Mouse (Mus musculus) cerebellum, adult 11-12 months (tissue): Measurements from ENCODE around the gene Stn1.
A peak's percentile ranks its signal among the peaks of the same experiment; 100 is the strongest.

ENCODE experiments used
- DNase-seq: peaks from one replicate; pipeline ENCODE4 v3.0.0; 2022

Stn1 gene

DNA sequence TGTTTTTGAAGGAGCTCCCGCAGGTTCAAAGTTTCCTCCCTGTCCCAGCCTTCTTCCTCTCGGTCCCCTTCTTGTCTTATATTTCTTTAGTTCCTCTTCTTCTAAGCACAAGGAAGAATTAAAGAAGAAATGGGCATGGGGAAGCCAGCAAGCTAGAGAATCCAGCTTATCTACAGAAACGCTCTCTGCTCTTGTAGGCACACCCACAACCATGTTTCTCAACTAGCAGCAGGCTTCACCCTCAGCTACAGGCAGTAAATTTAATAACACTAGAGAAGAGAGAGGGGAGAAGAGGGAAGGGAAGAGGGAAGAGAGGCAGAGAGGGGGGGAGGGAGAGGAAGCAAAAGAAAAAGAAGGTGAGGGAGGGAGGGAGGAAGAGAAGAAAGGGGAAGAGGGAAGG is 29.1 kb downstream of the Stn1 start:
- no peak for DNase-seq

DNA sequence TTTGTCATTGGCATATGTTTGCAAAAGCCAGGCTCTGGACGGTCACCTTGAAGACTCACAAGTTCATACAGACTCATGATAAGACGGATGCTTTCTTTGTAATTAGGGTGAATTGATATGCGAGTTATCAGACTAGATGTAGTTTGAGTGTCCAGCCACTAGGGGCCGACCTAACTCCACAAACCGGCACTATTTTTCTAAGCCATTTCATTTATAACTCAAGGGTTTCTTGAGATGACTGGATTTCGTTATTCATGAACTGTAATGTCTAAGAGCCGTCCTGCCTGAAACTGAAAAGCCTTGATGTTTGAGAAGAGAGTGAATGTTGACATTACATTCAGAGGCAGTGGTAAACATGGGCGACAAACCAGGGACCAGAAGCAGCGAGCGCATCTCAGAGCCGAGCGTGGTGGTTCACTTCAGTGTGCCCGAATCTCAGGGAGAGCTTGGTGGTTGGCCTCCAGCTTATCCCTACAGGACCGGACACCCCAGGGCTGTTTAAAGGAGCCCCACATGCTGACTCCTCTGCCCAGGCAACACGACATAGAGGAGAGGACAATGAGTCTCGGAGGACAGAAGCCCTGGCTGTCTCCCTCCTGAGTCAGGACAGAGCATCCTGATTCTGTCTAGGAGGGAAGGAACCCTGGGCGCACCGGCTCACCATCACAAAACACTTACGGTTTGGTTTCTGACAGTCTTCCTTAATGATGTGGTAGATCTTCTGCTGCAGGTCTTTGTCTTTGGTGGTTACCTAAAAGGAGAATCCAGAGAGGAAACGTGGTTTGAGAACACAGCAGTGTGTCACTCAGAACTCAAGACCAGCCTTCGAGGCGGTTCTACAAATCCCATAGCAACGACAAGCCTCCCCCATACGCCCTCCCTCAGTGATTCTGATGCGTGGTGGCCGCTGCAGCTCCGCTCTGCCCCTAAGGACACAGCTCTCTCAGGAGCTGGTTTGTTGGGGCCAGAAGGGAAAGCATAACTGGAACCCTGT is 29.9 kb downstream of the Stn1 start:
- DNase-seq = peak; percentile 22

GRCm38 (mm10) chr19:47503625-47504024 is 33.7 kb downstream of the Stn1 start:
- no peak for DNase-seq

DNA sequence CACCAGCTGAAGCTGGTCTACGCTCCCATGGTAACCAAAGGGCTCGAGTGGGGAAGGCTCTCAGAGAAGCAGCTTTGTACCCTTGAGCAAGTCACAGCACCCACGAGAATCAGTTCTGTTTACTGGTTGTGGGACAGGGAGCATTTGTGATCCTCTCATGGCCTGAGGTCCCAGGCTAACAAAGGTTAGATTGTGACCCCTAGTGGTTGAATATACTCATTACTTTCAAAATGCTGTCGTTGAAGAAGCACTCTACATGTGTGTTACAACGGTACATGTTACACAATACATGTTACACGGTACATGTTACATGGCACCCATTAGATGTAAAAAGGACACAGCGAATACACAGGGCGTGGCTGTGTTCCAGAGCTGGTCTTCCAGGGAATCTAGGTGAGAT is 34.7 kb downstream of the Stn1 start:
- DNase-seq = no peak

DNA sequence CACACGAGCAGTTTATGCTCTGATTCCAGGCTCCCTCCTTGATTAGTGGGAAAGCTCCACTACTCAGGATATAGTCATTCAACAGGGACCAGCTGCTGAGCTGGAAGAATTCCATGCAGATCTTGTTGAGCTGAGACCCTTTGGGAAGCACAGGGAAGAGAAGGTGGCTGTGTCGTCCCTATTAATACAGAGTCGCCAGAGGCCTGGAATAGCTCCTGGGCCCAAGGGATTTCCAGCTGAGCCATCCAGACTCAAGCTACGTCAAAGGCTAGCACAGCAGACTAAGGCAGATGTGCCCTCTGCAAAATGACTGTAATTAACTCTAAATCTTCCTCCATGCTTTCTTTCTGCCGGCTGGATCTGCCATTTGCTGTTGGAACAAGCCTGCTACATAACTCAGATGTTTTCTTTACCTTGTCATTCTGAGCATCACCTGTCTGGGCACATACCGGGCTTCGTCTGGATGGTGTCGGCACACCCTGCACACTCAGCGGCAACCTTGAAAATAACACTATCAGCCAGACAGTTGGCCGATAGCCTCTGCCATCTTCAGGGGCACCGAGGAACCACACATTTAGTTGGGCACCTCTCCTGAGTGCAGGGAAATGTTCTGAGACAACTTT is 36.8 kb downstream of the Stn1 start:
- no peak for DNase-seq

GRCm38 (mm10) chr19:47499841-47500240 is 37.5 kb downstream of the Stn1 start:
- no peak for DNase-seq

DNA sequence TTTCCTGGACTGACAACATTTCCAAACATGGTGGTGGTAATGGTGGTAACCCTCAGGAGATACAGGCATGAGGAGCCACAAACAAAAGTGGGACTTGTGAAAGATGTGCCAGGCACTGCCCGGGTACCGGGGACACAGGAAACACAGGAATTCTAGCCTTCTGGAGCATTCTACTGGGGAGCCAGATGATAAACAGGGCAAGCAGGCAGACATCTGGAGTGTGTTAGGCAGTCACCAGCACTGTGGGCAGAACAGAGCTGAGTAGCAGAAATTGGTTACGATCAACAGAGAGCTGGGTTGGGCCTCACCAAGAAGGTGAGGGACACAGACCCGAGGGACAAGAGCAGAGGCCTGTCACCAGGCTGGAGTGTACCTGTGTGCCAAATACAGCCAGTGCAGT is 38.4 kb downstream of the Stn1 start:
- no peak for DNase-seq

DNA sequence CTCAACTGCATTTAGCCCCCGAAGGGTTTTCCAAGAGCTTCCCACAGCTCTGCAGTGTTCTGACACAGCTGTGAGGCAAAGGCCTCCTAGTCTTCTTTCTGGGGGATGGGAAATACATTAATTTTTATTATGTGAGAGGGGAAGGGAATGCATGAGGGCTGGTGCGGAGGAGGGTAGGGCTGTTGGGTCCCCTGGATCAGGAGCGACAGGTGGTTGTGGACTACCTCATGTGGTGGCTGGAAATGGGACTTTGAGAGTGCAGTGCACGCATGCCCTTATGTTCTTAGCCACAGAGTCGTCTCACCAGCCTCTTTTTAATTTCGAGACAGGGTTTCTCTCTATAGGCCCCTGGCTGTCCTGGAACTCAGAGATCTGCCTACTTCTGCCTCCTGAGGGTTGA is 39.6 kb downstream of the Stn1 start:
- DNase-seq = no peak

DNA sequence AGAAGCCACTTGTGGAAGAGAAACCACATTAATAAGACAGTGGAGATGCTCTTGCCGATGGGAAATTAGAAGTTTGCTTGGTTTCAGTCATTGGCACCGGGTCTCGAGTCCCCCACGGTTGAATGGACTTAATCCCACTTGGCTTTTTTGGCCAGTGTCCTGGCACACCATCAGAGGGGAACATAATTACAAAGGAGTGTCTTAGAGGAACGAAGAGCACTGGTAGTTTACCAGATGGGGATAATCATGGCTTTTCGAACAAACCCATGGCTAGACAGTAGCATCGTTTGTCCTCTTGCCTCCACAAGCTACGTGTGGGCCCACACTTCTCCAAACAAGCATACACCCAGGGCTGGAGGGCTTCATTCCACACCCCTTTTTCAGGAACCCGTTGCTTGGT is 40.0 kb downstream of the Stn1 start:
- no peak for DNase-seq

DNA sequence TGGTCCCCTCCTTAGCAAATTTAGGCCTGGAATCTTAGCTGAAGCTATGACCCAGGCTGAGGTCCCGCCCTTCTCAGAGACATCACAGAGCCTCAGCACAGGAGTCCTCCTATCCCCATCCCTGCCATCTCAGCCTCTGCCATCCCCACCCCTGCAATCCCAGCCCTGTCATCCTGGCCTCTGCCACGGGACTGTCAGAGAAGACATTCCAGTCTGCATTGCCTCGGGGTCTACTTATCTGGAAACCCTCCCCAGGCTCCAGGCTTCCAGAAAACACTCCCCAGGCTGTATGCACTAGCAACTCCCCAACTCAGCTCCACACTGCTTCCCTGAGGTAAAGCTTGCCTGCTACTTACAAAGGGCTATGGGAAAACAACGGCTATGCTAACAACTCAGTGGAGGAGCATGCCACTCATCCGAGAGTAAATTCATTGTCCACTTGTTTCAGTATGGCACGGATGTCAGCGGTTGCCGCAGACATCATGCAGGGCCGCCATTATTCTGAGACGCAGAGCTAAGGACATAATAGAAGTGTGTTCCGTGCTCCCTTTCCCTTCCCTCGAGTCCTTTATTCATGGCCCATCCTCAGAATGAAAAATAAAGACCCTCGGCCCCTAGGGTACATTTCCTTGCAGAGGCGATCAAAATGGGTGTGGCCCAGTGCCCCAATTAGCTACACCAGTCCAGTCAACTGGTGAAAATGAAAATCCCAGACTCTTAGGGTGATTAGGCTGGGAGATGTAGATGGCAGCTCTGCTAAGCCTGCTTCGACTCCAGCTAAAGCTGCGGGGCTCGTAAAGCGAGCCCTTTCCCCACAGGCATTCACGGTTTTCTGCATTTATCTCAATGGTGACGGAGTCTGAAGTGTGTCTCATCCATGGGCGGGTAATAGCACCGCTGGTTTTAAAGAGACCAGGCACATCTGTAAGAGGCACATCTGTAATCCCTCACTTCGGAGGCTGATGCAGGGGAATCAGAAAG is 44.0 kb downstream of the Stn1 start:
- DNase-seq = no peak

DNA sequence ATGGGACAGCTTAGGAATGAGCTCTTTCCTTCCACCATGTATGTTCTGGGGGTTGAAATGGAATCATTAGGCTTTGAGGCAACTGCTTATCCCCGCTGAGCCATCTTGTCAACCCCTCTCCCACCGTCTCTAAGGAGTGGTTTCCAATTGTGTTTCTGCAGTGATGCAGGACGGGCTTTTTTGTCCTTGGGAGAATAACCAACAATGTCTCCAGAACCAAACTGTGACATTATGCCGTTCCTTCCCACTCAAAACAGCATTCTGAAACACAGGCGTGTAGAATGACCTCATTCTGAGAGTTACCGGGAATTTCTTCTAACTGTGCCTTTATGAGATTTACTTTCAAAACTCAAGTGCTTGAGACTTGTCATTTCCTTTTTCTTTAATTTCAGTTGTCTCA is 44.9 kb downstream of the Stn1 start:
- DNase-seq = no peak

DNA sequence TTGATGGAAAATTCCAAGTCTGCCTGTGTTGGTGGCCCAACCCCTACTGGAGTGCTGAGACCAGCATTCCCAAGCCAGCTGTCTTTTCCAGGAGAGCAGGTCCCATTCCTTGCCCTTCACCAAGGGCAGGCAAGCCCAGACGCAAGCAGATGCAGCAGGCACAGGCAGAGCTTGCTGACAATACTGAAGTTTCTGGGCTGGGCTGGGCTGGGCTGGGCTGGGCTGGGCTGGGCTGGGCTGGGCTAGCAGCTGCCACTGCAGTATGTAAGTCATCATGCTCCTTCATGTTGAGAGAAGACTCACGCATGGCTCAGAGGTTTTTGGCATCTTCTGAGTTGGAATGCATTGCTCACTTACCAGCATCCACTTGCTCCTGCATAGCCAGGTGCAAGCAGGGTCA is 45.5 kb downstream of the Stn1 start:
- DNase-seq = no peak

- no peak for DNase-seq
Observed at GRCm38 (mm10) chr19:47489233-47489632, 48.1 kb downstream of the Stn1 start.

DNA sequence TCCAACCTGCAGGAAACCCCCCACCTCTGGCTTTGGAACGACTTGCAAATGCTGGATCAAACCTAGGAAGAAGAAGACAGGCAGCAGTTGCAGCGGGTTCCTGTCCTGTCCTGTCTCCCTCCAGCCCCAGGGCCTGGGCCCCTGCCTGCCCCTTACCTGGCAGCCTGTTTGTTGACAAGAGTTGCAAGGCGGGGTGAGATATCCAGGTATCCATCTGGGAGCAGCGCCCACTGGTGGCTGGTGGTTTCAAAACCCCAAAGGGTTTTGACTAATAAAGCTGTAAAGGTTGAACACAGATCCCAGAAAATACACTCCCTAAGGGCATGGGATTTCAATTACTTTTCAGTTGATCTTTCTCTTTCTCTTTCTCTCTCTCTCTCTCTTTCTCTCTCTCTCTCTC is 49.1 kb downstream of the Stn1 start:
- DNase-seq = no peak

GRCm38 (mm10) chr19:47487572-47487971 is 49.7 kb downstream of the Stn1 start:
- DNase-seq = no peak

DNA sequence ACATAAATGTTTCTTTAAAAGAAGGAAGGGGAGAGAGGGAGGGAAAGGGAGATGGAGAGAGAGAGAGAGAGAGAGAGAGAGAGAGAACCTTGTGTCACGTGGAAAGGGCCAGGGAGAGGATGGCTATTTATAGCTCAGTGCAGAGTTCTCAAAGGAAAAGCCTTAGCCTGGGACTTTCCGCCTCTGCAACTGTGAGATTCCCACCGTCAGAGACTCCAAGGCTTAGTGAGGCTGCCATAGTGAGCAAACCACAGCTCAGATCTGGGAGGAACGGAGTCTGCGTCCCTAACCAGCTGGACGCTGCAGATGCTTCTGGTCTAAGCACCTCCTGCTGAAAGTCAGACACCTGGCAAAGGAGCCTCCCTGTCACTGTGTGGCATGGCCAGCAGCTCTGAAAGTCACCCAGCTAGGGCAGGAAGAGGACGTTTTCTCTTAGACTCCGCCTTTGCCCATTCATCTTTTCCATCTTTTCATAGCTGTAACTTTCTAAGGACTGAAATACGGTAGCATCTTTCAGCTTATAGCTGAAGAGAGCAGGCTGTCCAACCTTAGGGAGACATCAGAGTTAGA is 51.2 kb downstream of the Stn1 start:
- DNase-seq = no peak

GRCm38 (mm10) chr19:47484110-47484509 is 53.2 kb downstream of the Stn1 start:
- DNase-seq = no peak

GRCm38 (mm10) chr19:47483346-47483745 is 54.0 kb downstream of the Stn1 start:
- DNase-seq = no peak

- DNase-seq = no peak
Observed at GRCm38 (mm10) chr19:47473453-47473852, 63.9 kb downstream of the Stn1 start.

DNA sequence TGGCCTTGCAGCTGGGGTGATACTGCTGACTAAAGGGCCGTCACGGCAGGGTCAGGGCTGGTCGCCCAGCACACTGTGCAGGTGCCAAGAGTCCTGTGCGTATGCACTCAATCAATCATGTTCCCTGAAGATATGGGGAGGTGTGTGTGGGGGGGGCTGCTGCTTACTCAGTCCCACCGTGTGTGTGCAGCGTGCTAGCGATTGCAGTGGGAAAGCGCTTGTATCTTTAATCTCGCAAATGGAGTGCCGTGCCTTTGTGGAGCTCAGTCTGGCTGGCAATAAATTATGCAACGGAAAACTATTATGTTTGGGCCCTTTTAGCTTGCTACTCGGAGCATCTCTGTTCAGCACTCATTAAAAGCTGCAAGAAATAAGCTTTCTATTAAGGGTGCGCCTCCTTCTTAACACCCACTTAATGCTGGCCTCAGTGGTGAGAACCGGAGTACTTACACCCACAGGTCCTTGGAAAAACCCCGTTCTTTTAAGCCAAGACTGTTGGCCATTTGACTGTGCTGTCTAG is 64.4 kb downstream of the Stn1 start:
- DNase-seq = no peak

- DNase-seq = no peak
Observed at GRCm38 (mm10) chr19:47471808-47472207, 65.5 kb downstream of the Stn1 start.

DNA sequence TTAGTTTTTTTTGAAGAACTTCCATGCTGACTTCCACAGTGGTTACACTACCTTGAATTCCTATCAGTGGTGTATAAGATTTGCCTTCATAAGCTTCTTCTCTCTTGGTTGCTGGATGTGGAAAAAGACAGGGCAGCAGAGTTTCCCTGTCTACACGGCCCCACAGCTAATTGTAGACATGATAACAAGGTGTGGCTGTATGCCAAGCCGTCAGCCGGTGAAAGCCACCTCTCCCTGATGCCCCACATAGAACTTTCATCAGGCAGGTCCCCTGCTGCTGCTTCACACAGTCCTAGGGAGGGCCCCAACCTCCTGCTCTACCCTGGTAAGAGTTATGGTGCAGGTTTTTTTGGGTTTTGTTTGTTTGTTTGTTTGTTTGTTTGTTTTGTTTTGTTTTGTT is 68.6 kb downstream of the Stn1 start:
- no peak for DNase-seq

GRCm38 (mm10) chr19:47466775-47467174 is 70.5 kb downstream of the Stn1 start:
- DNase-seq = no peak
